Comparison of ENCODE assay signal across 20 mouse cellular contexts in the genomic region with DNA sequence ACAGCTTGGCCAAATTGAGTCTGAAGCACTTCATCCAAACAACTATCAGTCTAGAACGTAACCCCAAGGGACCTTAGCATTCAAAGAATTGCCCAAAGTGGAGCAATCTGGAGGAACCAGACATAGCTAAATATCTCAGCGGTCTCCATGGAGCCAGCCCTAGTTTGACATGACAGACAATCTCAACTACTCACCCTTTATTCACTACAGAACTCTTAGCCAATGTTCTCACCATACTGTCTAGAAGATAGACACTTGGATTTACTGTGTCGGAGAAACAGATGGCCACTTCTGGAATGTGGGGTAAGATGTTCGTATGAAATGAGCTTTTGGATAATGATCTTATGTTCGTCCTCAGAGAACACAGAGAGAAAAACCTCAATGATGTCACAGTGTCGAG.
DNase-seq lines count a peak whose midpoint lies in the region; ATAC-seq and TF ChIP-seq lines count a peak whose summit lies in the region.
"Had no signal": no experiment of that assay in that cellular context is flagged by ENCODE, and none has a peak within 500 bp of the region (broad histone marks: within the 10 kb centered on the region; RNA-seq: fewer than 3 reads in every experiment).

No protein-coding gene starts in this region.

- H3K27ac ChIP-seq in forebrain, postnatal 0 days (ENCODE audit: low read depth, low read length), result no peak overlapping the region
- H3K27ac ChIP-seq in forebrain, embryonic 14.5 days (ENCODE audit: low read depth, low read length), result no peak overlapping the region
- H3K27ac ChIP-seq in testis, adult 2 months (ENCODE audit: control insufficient read depth, insufficient read depth, low read depth, low read length), result peak overlapping the region; percentile 34
- H3K27ac ChIP-seq: forebrain, embryonic 12.5 days; heart, embryonic 10.5 days; hindbrain, embryonic 10.5 days; hindbrain, embryonic 14.5 days; intestine, embryonic 15.5 days had no signal

- H3K4me2 ChIP-seq in forebrain, postnatal 0 days (ENCODE audit: low read depth), result no peak overlapping the region
- no peak overlapping the region for H3K4me2 ChIP-seq in forebrain, embryonic 14.5 days (ENCODE audit: low read length)
- H3K4me2 ChIP-seq: forebrain, embryonic 12.5 days; hindbrain, embryonic 14.5 days; intestine, embryonic 15.5 days had no signal

- WGBS in forebrain, postnatal 0 days, result 83% methylated on average over 6 of the region's 6 CpGs
- WGBS in forebrain, embryonic 14.5 days, result 90% methylated on average over 6 of the region's 6 CpGs

- H3K36me3 ChIP-seq in forebrain, postnatal 0 days (ENCODE audit: insufficient read depth), result no peaks in the 10 kb centered on the region
- H3K36me3 ChIP-seq in forebrain, embryonic 14.5 days (ENCODE audit: control insufficient read depth, insufficient read depth, low read length), result no peaks in the 10 kb centered on the region
- no peaks in the 10 kb centered on the region for H3K36me3 ChIP-seq in testis, adult 2 months (ENCODE audit: control insufficient read depth, insufficient read depth, low read length)
- H3K36me3 ChIP-seq: forebrain, embryonic 12.5 days; heart, embryonic 10.5 days; hindbrain, embryonic 10.5 days; intestine, embryonic 15.5 days had no signal

- no peaks in the 10 kb centered on the region for H3K9me3 ChIP-seq in forebrain, postnatal 0 days (ENCODE audit: low read length)
- no peaks in the 10 kb centered on the region for H3K9me3 ChIP-seq in forebrain, embryonic 14.5 days (replicated peaks; ENCODE audit: control insufficient read depth, low read length)
- H3K9me3 ChIP-seq: forebrain, embryonic 12.5 days; heart, embryonic 10.5 days; hindbrain, embryonic 10.5 days; intestine, embryonic 15.5 days had no signal

- H3K4me1 ChIP-seq in forebrain, postnatal 0 days (ENCODE audit: insufficient read depth), result no peaks in the 10 kb centered on the region
- H3K4me1 ChIP-seq in forebrain, embryonic 14.5 days (ENCODE audit: control insufficient read depth, insufficient read depth, low read length), result no peaks in the 10 kb centered on the region
- peaks cover 3% of the 10 kb centered on the region for H3K4me1 ChIP-seq in testis, adult 2 months (ENCODE audit: control insufficient read depth, insufficient read depth, low read length)
- H3K4me1 ChIP-seq: forebrain, embryonic 12.5 days; intestine, embryonic 15.5 days had no signal

- no peak overlapping the region for H3K9ac ChIP-seq in forebrain, postnatal 0 days
- no peak overlapping the region for H3K9ac ChIP-seq in forebrain, embryonic 14.5 days (ENCODE audit: low read length)
- H3K9ac ChIP-seq: forebrain, embryonic 12.5 days; hindbrain, embryonic 14.5 days; intestine, embryonic 15.5 days had no signal

- H3K4me3 ChIP-seq in forebrain, postnatal 0 days (ENCODE audit: low read depth, low read length), result no peak overlapping the region
- H3K4me3 ChIP-seq in forebrain, embryonic 14.5 days (ENCODE audit: low read depth, low read length), result no peak overlapping the region
- no peak overlapping the region for H3K4me3 ChIP-seq in testis, adult 2 months (ENCODE audit: control insufficient read depth, low read depth, low read length)
- H3K4me3 ChIP-seq: forebrain, embryonic 12.5 days; heart, embryonic 10.5 days; hindbrain, embryonic 10.5 days; intestine, embryonic 15.5 days had no signal

- TF ChIP-seq CTCF in forebrain, postnatal 0 days (IDR thresholded peaks at IDR 0.05; ENCODE audit: low read depth), result no peak
- TF ChIP-seq CTCF in testis, adult 2 months (IDR thresholded peaks at IDR 0.05; ENCODE audit: control insufficient read depth, insufficient read depth, insufficient replicate concordance, low read depth, low read length), result no peak

- TF ChIP-seq POLR2A in testis, adult 2 months (IDR thresholded peaks at IDR 0.05; ENCODE audit: control insufficient read depth, low read depth, low read length), result no peak

- no peak for DNase-seq in forebrain, postnatal 0 days
- DNase-seq in forebrain, embryonic 14.5 days (ENCODE audit: low spot score), result no peak
- DNase-seq in heart, adult 9 months (ENCODE audit: low spot score in 2 of 2), result peak; percentile 15 to 31
- DNase-seq in heart, postnatal 14 days, result no peak
- DNase-seq in testis, postnatal 10 days (ENCODE audit: low spot score), result no peak
- no peak for DNase-seq in yolk sac, embryonic 10.5 days (ENCODE audit: low spot score)
- DNase-seq: adrenal gland, postnatal 14 days; cerebellum, adult 11-12 months; cerebellum, adult 9-10 months; cerebellum, postnatal 25 days; gastrocnemius, postnatal 25 days had no signal

- no peaks in the 10 kb centered on the region for H3K27me3 ChIP-seq in forebrain, postnatal 0 days (ENCODE audit: insufficient read depth, low read length)
- H3K27me3 ChIP-seq in forebrain, embryonic 14.5 days (replicated peaks; ENCODE audit: control insufficient read depth, insufficient read depth, low read length), result no peaks in the 10 kb centered on the region
- H3K27me3 ChIP-seq in testis, adult 2 months (ENCODE audit: control insufficient read depth, insufficient read depth, low read length), result no peaks in the 10 kb centered on the region
- H3K27me3 ChIP-seq: forebrain, embryonic 12.5 days; intestine, embryonic 15.5 days; Patski had no signal

- intact Hi-C loops in heart, postnatal 14 days (cut with DNase I), result no loop called here

- ATAC-seq in forebrain, postnatal 0 days, result peak; percentile 65
- ATAC-seq in forebrain, embryonic 14.5 days, result no peak
- ATAC-seq in erythroblast, adult 5-6 weeks (replicated peaks; ENCODE audit: low FRiP score, poor library complexity, severe bottlenecking), result no peak
- ATAC-seq: activated CD4-positive, CD25-positive, alpha-beta regulatory T cell, adult 4 months; intestine, embryonic 15.5 days; Patski had no signal

Comparison
In these comparisons a context has a peak if more than half of its experiments do, and no peak if none do; other contexts are left out.
1. DNase-seq: peak in heart, adult 9 months (2 of 2); none in forebrain, postnatal 0 days (single experiment), forebrain, embryonic 14.5 days (single experiment), heart, postnatal 14 days (0 of 2), testis, postnatal 10 days (single experiment) and yolk sac, embryonic 10.5 days (single experiment).